Mouse (Mus musculus) bone marrow macrophage, adult 2 months (primary cell): ENCODE measurements at regions not wholly inside any gene's neighbourhood (a gene's known extent, or its start where the extent isn't known, plus 50 kb on each side); places are given as distances from the start of the nearest gene placed in this dataset.
A peak's percentile ranks its signal among the peaks of the same experiment; 100 is the strongest.

Source experiments
- H3K27ac ChIP-seq: 2 replicates; pipeline ENCODE4 v1.5.1; 2012; ENCODE audit warnings: low read depth, low read length; ENCODE audit not compliant: insufficient read depth
- H3K4me1 ChIP-seq: 2 replicates; pipeline ENCODE4 v1.6.1; 2012; ENCODE audit warnings: low read length; ENCODE audit not compliant: control insufficient read depth, insufficient read depth
- H3K4me3 ChIP-seq: 2 replicates; pipeline ENCODE4 v1.5.1; 2012; ENCODE audit warnings: mild to moderate bottlenecking, low read length, moderate library complexity; ENCODE audit not compliant: insufficient read depth
- CTCF ChIP-seq: IDR thresholded peaks from 2 replicates; pipeline ENCODE4 v1.5.1; 2012; ENCODE audit warnings: low read depth, mild to moderate bottlenecking, low read length, moderate library complexity
- POLR2A ChIP-seq: IDR thresholded peaks from 2 replicates; pipeline ENCODE4 v1.6.1; 2012; ENCODE audit warnings: mild to moderate bottlenecking, low read depth, low read length, borderline replicate concordance

- Histone ChIP-seq H3K4me1 (no peaks in the 10 kb centered on the region), H3K27ac (no peak overlapping the region), H3K4me3 (no peak overlapping the region)
- TF ChIP-seq CTCF = no peak
- TF ChIP-seq POLR2A = no peak
Measured at GRCm38 (mm10) chr14:114913238-114913637, 178.8 kb upstream of the Gpc5 start.

GRCm38 (mm10) chr14:114945744-114946143, 146.3 kb upstream of the Gpc5 start:
- peaks cover 26% of the 10 kb centered on the region for H3K4me1 ChIP-seq
- no peak overlapping the region for H3K4me3 ChIP-seq
- H3K27ac ChIP-seq = no peak overlapping the region
- no peak for TF ChIP-seq POLR2A
- TF ChIP-seq CTCF = no peak

- Histone ChIP-seq H3K4me3 (no peak overlapping the region), H3K27ac (0 out of 2 replicates have a peak overlapping the region, but pooled peaks have one; percentile 4), H3K4me1 (peaks cover 26% of the 10 kb centered on the region)
- TF ChIP-seq CTCF = no peak
- TF ChIP-seq POLR2A = no peak
Measured at GRCm38 (mm10) chr14:114946321-114946720, 145.7 kb upstream of the Gpc5 start.

GRCm38 (mm10) chr14:114948341-114949155, 143.5 kb upstream of the Gpc5 start:
- no peak for TF ChIP-seq POLR2A
- TF ChIP-seq CTCF = no peak
- peak overlapping the region; percentile 45 for H3K4me3 ChIP-seq
- peak overlapping the region; percentile 90 for H3K27ac ChIP-seq
- H3K4me1 ChIP-seq = peaks cover 26% of the 10 kb centered on the region

GRCm38 (mm10) chr14:114949156-114949496, 142.9 kb upstream of the Gpc5 start:
- H3K4me3 ChIP-seq = peak overlapping the region; percentile 45
- TF ChIP-seq CTCF = no peak
- peak overlapping the region; percentile 90 for H3K27ac ChIP-seq
- H3K4me1 ChIP-seq = peaks cover 26% of the 10 kb centered on the region

- no peak for TF ChIP-seq POLR2A
- no peak for TF ChIP-seq CTCF
- H3K27ac ChIP-seq = no peak overlapping the region
- H3K4me1 ChIP-seq = peaks cover 14% of the 10 kb centered on the region
- no peak overlapping the region for H3K4me3 ChIP-seq
Measured at GRCm38 (mm10) chr14:114952280-114952679, 139.7 kb upstream of the Gpc5 start.

GRCm38 (mm10) chr14:114953070-114953665, 138.8 kb upstream of the Gpc5 start:
- Histone ChIP-seq H3K4me3 (no peak overlapping the region), H3K27ac (no peak overlapping the region), H3K4me1 (peaks cover 7% of the 10 kb centered on the region)
- TF ChIP-seq POLR2A (no peak), CTCF (no peak)

GRCm38 (mm10) chr14:114954287-114954686, 137.7 kb upstream of the Gpc5 start:
- Histone ChIP-seq H3K27ac (no peak overlapping the region), H3K4me1 (peaks cover 1% of the 10 kb centered on the region), H3K4me3 (no peak overlapping the region)
- TF ChIP-seq POLR2A (no peak), CTCF (no peak)

GRCm38 (mm10) chr14:114955572-114955971, 136.4 kb upstream of the Gpc5 start:
- TF ChIP-seq CTCF = no peak
- no peak for TF ChIP-seq POLR2A
- Histone ChIP-seq H3K27ac (no peak overlapping the region), H3K4me3 (no peak overlapping the region), H3K4me1 (no peaks in the 10 kb centered on the region)

- TF ChIP-seq POLR2A (no peak), CTCF (no peak)
- Histone ChIP-seq H3K4me1 (no peaks in the 10 kb centered on the region), H3K27ac (no peak overlapping the region), H3K4me3 (no peak overlapping the region)
Measured at GRCm38 (mm10) chr14:114960273-114960672, 131.7 kb upstream of the Gpc5 start.

- no peaks in the 10 kb centered on the region for H3K4me1 ChIP-seq
- no peak for TF ChIP-seq POLR2A
- no peak for TF ChIP-seq CTCF
- no peak overlapping the region for H3K27ac ChIP-seq
- H3K4me3 ChIP-seq = no peak overlapping the region
Measured at GRCm38 (mm10) chr14:114965941-114966340, 126.1 kb upstream of the Gpc5 start.
